Mouse (Mus musculus) layer of hippocampus, adult 2 months (tissue): ENCODE measurements at regions not wholly inside any gene's neighbourhood (a gene's known extent, or its start where the extent isn't known, plus 50 kb on each side); places are given as distances from the start of the nearest gene placed in this dataset.

Experiments used
- DNase-seq, 2 experiments: peaks; one replicate each; pipeline ENCODE4 v3.0.0; 2022; ENCODE audit warnings: low spot score in 2 of 2
- H3K27ac ChIP-seq: fragments of 200-600 bp; 2 replicates; pipeline ENCODE4 v1.8.1; 2022
- H3K4me3 ChIP-seq: fragments of 200-600 bp; 2 replicates; pipeline ENCODE4 v1.8.1; 2022; ENCODE audit warnings: mild to moderate bottlenecking
- CTCF ChIP-seq: fragments of 200-600 bp; conservative IDR thresholded peaks from 2 replicates; pipeline ENCODE4 v1.8.1; 2022; ENCODE audit warnings: antibody characterized with exemption, mild to moderate bottlenecking, moderate library complexity

GRCm38 (mm10) chr8:97477098-97477457, 1588.7 kb upstream of the Got2 start:
- no peak overlapping the region for H3K27ac ChIP-seq

GRCm38 (mm10) chr8:97476430-97477097, 1588.2 kb upstream of the Got2 start:
- Histone ChIP-seq H3K27ac (no peak overlapping the region), H3K4me3 (no peak overlapping the region)
- no peak for DNase-seq
- TF ChIP-seq CTCF, result no peak

More at GRCm38 (mm10) chr8:97477098-97477457, 1588.7 kb upstream of the Got2 start:
- DNase-seq, result peak in 1 of 2 experiments; percentile 7
- H3K4me3 ChIP-seq, result no peak overlapping the region
- TF ChIP-seq CTCF, result no peak

GRCm38 (mm10) chr8:97473326-97473725, 1585.0 kb upstream of the Got2 start:
- DNase-seq, result no peak
- TF ChIP-seq CTCF, result no peak
- Histone ChIP-seq H3K4me3 (no peak overlapping the region), H3K27ac (no peak overlapping the region)

- no peak for TF ChIP-seq CTCF
- Histone ChIP-seq H3K27ac (no peak overlapping the region), H3K4me3 (no peak overlapping the region)
- DNase-seq, result no peak
These were observed 1573.1 kb upstream of the Got2 start for GRCm38 (mm10) chr8:97461478-97461877.

- no peak overlapping the region for H3K27ac ChIP-seq
- no peak overlapping the region for H3K4me3 ChIP-seq
- no peak for DNase-seq
- TF ChIP-seq CTCF, result no peak
These were observed 1559.3 kb upstream of the Got2 start for GRCm38 (mm10) chr8:97447696-97448095.

- no peak for DNase-seq
- Histone ChIP-seq H3K4me3 (no peak overlapping the region), H3K27ac (no peak overlapping the region)
- TF ChIP-seq CTCF, result no peak
These were observed 1553.1 kb upstream of the Got2 start for GRCm38 (mm10) chr8:97441483-97441882.

- H3K27ac ChIP-seq, result no peak overlapping the region
- no peak for DNase-seq
- TF ChIP-seq CTCF, result no peak
- H3K4me3 ChIP-seq, result no peak overlapping the region
These were observed 1545.2 kb upstream of the Got2 start for GRCm38 (mm10) chr8:97433584-97433983.

- no peak for TF ChIP-seq CTCF
- no peak overlapping the region for H3K4me3 ChIP-seq
- no peak overlapping the region for H3K27ac ChIP-seq
- no peak for DNase-seq
These were observed 1543.1 kb upstream of the Got2 start for GRCm38 (mm10) chr8:97431467-97431866.

GRCm38 (mm10) chr8:97422331-97422730, 1534.0 kb upstream of the Got2 start:
- Histone ChIP-seq H3K27ac (no peak overlapping the region), H3K4me3 (no peak overlapping the region)
- TF ChIP-seq CTCF, result no peak
- DNase-seq, result no peak

GRCm38 (mm10) chr8:97414742-97415141, 1526.4 kb upstream of the Got2 start:
- H3K27ac ChIP-seq, result no peak overlapping the region
- no peak overlapping the region for H3K4me3 ChIP-seq
- TF ChIP-seq CTCF, result no peak
- peak in 1 of 2 experiments; percentile 10 for DNase-seq

- TF ChIP-seq CTCF, result no peak
- Histone ChIP-seq H3K4me3 (no peak overlapping the region), H3K27ac (no peak overlapping the region)
- DNase-seq, result no peak
These were observed 1515.0 kb upstream of the Got2 start for GRCm38 (mm10) chr8:97403308-97403707.

- no peak overlapping the region for H3K4me3 ChIP-seq
- DNase-seq, result no peak
- H3K27ac ChIP-seq, result no peak overlapping the region
- TF ChIP-seq CTCF, result no peak
These were observed 1509.0 kb upstream of the Got2 start for GRCm38 (mm10) chr8:97397327-97397719.

GRCm38 (mm10) chr8:97396634-97397326, 1508.4 kb upstream of the Got2 start:
- Histone ChIP-seq H3K27ac (no peak overlapping the region), H3K4me3 (no peak overlapping the region)
- no peak for DNase-seq
- no peak for TF ChIP-seq CTCF

GRCm38 (mm10) chr8:97389651-97390050, 1501.3 kb upstream of the Got2 start:
- no peak for TF ChIP-seq CTCF
- Histone ChIP-seq H3K4me3 (no peak overlapping the region), H3K27ac (peak overlapping the region; percentile 56)
- peak; percentile 19 to 50 for DNase-seq
